Mouse (Mus musculus): ENCODE results near the gene Nfix. TPM values are rescaled to one million over a fixed set of nuclear protein-coding genes. Genes with fewer than 3 reads are reported as not detected.

Nfix gene
- polyA plus RNA-seq, 1 experiment from 2014 or later: 48.0 TPM

DNA sequence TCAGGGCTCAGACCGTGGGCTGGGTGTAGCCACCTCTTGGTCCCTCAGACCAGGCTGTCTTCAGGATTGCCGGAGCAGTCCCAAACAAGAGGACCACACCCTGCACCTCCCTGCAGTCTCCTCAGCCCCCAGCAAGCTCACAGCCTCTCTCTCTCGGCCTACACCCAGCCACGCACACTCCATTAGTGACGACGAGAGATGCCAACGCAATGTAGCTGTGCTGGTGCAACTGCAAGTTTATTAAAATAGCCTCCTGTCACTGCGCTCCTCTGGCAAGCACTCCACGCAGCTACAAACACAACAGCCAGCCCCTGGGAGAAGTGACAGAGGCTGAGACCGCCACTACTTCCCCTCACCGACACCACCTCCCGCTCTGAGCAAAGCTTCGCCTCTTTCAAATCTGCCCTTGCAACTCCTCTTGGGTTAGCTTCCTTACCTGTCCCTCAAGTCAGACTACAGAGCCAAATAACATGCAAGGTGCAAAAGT is 25.0 kb downstream of the Nfix start:
- ATAC-seq (ENCODE audit: low FRiP score, low read depth): no peak
- WGBS: 13% methylated on average over 13 of the region's 13 CpGs
- Histone ChIP-seq H3K4me1 (peaks cover 91% of the 10 kb centered on the region), H3K27ac (peak overlapping the region; percentile 85), H3K4me2 (replicated peaks) (peak overlapping the region; percentile 68), H3K27me3 (peaks cover 60% of the 10 kb centered on the region), H3K9ac (peak overlapping the region; percentile 61), H3K9me3 (no peaks in the 10 kb centered on the region), H3K36me3 (peaks cover 17% of the 10 kb centered on the region), H3K4me3 (peak overlapping the region; percentile 43)

DNA sequence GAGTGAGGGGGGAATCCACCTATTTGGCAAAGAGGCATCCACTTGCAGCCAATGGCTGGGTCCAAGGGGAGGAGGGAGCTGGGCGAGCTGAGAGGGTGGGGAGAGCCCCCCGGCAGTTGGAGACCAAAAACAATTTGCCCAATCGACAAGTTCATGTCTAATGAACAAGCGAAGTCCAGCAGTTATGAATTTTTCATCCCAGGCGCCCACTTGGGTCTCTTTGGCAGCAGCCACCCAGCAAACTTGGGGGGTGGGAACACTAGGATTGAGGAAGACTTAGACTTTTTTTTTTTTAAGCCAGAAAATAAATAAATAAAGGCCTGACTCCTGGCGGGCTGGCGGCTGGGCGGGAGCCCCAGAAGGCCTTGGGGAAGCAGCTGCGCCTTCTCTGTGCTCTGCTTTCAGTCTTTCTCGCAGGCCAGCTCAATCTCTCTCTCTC is 25.7 kb downstream of the Nfix start:
- Histone ChIP-seq H3K27ac (peak overlapping the region; percentile 85), H3K36me3 (peaks cover 24% of the 10 kb centered on the region), H3K27me3 (peaks cover 54% of the 10 kb centered on the region), H3K4me3 (peak overlapping the region; percentile 43), H3K4me1 (peaks cover 88% of the 10 kb centered on the region), H3K9ac (peak overlapping the region; percentile 61; the same call in 1 of the 2 replicates), H3K4me2 (replicated peaks) (peak overlapping the region; percentile 68), H3K9me3 (no peaks in the 10 kb centered on the region)
- peak; percentile 78; the same call in 1 of the 2 replicates for ATAC-seq (ENCODE audit: low FRiP score, low read depth)
- WGBS: 1% methylated on average over 10 of the region's 10 CpGs

DNA sequence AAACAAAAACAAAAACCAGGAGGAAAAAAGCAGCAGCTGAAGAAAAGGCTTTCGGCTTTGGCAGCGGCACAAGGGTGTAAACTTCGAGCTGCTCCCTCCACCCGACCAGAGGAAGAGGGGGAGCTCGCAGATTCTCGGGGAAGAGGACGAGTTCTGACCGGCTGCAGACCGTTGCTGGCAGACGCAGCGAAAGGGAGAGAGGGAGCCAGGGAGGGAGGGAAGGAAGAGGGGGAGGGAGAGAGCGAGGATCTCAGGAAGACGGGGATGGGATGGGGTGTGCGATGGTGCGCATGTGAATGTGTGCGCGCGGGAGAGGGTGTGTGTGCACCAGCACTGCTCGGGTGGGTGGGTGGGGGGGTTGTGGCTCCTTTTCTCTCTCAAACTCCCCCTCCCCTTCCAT is 26.3 kb downstream of the Nfix start:
- Histone ChIP-seq H3K4me3 (peak overlapping the region; percentile 43), H3K9me3 (no peaks in the 10 kb centered on the region), H3K36me3 (peaks cover 30% of the 10 kb centered on the region), H3K4me2 (replicated peaks) (peak overlapping the region; percentile 68), H3K27me3 (peaks cover 47% of the 10 kb centered on the region), H3K27ac (peak overlapping the region; percentile 85), H3K9ac (peak overlapping the region; percentile 64), H3K4me1 (peaks cover 82% of the 10 kb centered on the region)
- ATAC-seq (ENCODE audit: low FRiP score, low read depth): peak; percentile 84
- WGBS: 0% methylated on average over 18 of the region's 19 CpGs

- 3% methylated on average over 9 of the region's 9 CpGs for WGBS
- Histone ChIP-seq H3K27ac (peak overlapping the region; percentile 85), H3K4me3 (peak overlapping the region; percentile 43), H3K4me2 (replicated peaks) (peak overlapping the region; percentile 68), H3K4me1 (peaks cover 76% of the 10 kb centered on the region), H3K9ac (peak overlapping the region; percentile 64; the same call in 1 of the 2 replicates), H3K9me3 (no peaks in the 10 kb centered on the region), H3K27me3 (peaks cover 46% of the 10 kb centered on the region), H3K36me3 (peaks cover 35% of the 10 kb centered on the region)
- peak; percentile 57; the same call in 1 of the 2 replicates for ATAC-seq (ENCODE audit: low FRiP score, low read depth)
These were observed 26.8 kb downstream of the Nfix start for GRCm38 (mm10) chr8:84773304-84773703.

- 11% methylated on average over 2 of the region's 3 CpGs for WGBS
- H3K4me2 ChIP-seq (replicated peaks): peak overlapping the region; percentile 68
- peak overlapping the region; percentile 43 for H3K4me3 ChIP-seq
These were observed 27.5 kb downstream of the Nfix start for GRCm38 (mm10) chr8:84772628-84773027.

GRCm38 (mm10) chr8:84771941-84772378 is 28.2 kb downstream of the Nfix start:
- Histone ChIP-seq H3K9ac (peak overlapping the region; percentile 61), H3K27ac (no peak overlapping the region), H3K4me1 (peaks cover 70% of the 10 kb centered on the region), H3K4me2 (replicated peaks) (peak overlapping the region; percentile 68), H3K36me3 (peaks cover 49% of the 10 kb centered on the region), H3K9me3 (no peaks in the 10 kb centered on the region), H3K4me3 (peak overlapping the region; percentile 43), H3K27me3 (peaks cover 43% of the 10 kb centered on the region)
- no peak for ATAC-seq (ENCODE audit: low FRiP score, low read depth)
- 6% methylated on average over 34 of the region's 34 CpGs for WGBS

More at GRCm38 (mm10) chr8:84772628-84773027, 27.5 kb downstream of the Nfix start:
- no peak for ATAC-seq (ENCODE audit: low FRiP score, low read depth)
- Histone ChIP-seq H3K27ac (no peak overlapping the region), H3K27me3 (peaks cover 44% of the 10 kb centered on the region), H3K36me3 (peaks cover 42% of the 10 kb centered on the region), H3K4me1 (peaks cover 70% of the 10 kb centered on the region), H3K9me3 (no peaks in the 10 kb centered on the region), H3K9ac (peak overlapping the region; percentile 50; the same call in 1 of the 2 replicates)

- peak overlapping the region; percentile 43 for H3K4me3 ChIP-seq
- no peak for ATAC-seq (ENCODE audit: low FRiP score, low read depth)
- H3K4me1 ChIP-seq: peaks cover 70% of the 10 kb centered on the region
- peaks cover 34% of the 10 kb centered on the region for H3K27me3 ChIP-seq
- no peaks in the 10 kb centered on the region for H3K9me3 ChIP-seq
- H3K4me2 ChIP-seq (replicated peaks): peak overlapping the region; percentile 68
- H3K36me3 ChIP-seq: peaks cover 57% of the 10 kb centered on the region
- 29% methylated on average over 5 of the region's 5 CpGs for WGBS
- peak overlapping the region; percentile 61; the same call in 1 of the 2 replicates for H3K9ac ChIP-seq
- peak overlapping the region; percentile 39 for H3K27ac ChIP-seq
These were observed 29.0 kb downstream of the Nfix start for GRCm38 (mm10) chr8:84771000-84771687.

GRCm38 (mm10) chr8:84770100-84770953 is 29.8 kb downstream of the Nfix start:
- H3K9me3 ChIP-seq: no peaks in the 10 kb centered on the region
- H3K4me2 ChIP-seq (replicated peaks): peak overlapping the region; percentile 68
- peaks cover 29% of the 10 kb centered on the region for H3K27me3 ChIP-seq
- peaks cover 61% of the 10 kb centered on the region for H3K36me3 ChIP-seq
- peak overlapping the region; percentile 43 for H3K4me3 ChIP-seq
- 30% methylated on average over 12 of the region's 12 CpGs for WGBS
- no peak for ATAC-seq (ENCODE audit: low FRiP score, low read depth)
- H3K4me1 ChIP-seq: peaks cover 70% of the 10 kb centered on the region
- H3K27ac ChIP-seq: peak overlapping the region; percentile 39
- peak overlapping the region; percentile 61; the same call in 1 of the 2 replicates for H3K9ac ChIP-seq

GRCm38 (mm10) chr8:84769324-84769723 is 30.8 kb downstream of the Nfix start:
- H3K4me2 ChIP-seq (replicated peaks): no peak overlapping the region
- no peak overlapping the region for H3K9ac ChIP-seq
- WGBS: 85% methylated on average over 8 of the region's 8 CpGs
- H3K4me1 ChIP-seq: peaks cover 67% of the 10 kb centered on the region
- H3K36me3 ChIP-seq: peaks cover 69% of the 10 kb centered on the region
- peaks cover 36% of the 10 kb centered on the region for H3K27me3 ChIP-seq
- H3K4me3 ChIP-seq: no peak overlapping the region
- H3K27ac ChIP-seq: no peak overlapping the region
- ATAC-seq (ENCODE audit: low FRiP score, low read depth): no peak
- H3K9me3 ChIP-seq: no peaks in the 10 kb centered on the region

- no peak for ATAC-seq (ENCODE audit: low FRiP score, low read depth)
- peaks cover 77% of the 10 kb centered on the region for H3K36me3 ChIP-seq
- H3K4me3 ChIP-seq: no peak overlapping the region
- H3K4me1 ChIP-seq: peaks cover 70% of the 10 kb centered on the region
- no peaks in the 10 kb centered on the region for H3K9me3 ChIP-seq
- H3K27ac ChIP-seq: no peak overlapping the region
- H3K27me3 ChIP-seq: peaks cover 36% of the 10 kb centered on the region
- WGBS: 86% methylated on average over 14 of the region's 14 CpGs
- no peak overlapping the region for H3K9ac ChIP-seq
- H3K4me2 ChIP-seq (replicated peaks): no peak overlapping the region
These were observed 31.6 kb downstream of the Nfix start for GRCm38 (mm10) chr8:84768343-84769095.

- H3K27me3 ChIP-seq: peaks cover 36% of the 10 kb centered on the region
- WGBS: 78% methylated on average over 10 of the region's 10 CpGs
- H3K4me1 ChIP-seq: peaks cover 64% of the 10 kb centered on the region
- H3K27ac ChIP-seq: no peak overlapping the region
- no peak for ATAC-seq (ENCODE audit: low FRiP score, low read depth)
- peaks cover 88% of the 10 kb centered on the region for H3K36me3 ChIP-seq
- H3K9ac ChIP-seq: no peak overlapping the region
- H3K4me3 ChIP-seq: no peak overlapping the region
- H3K9me3 ChIP-seq: no peaks in the 10 kb centered on the region
- H3K4me2 ChIP-seq (replicated peaks): no peak overlapping the region
These were observed 32.9 kb downstream of the Nfix start for GRCm38 (mm10) chr8:84767221-84767620.
